Mouse (Mus musculus): ENCODE measurements around the gene Ctnnd2. TPM values are rescaled to one million over a fixed set of nuclear protein-coding genes. Genes with fewer than 3 reads are reported as not detected.

Gene Ctnnd2
- polyA plus RNA-seq, 1 experiment from 2014 or later: 81.5 TPM

GRCm38 (mm10) chr15:31006825-31007157 lies 834.4 kb downstream of the Ctnnd2 start:
- ATAC-seq (ENCODE audit: low read depth): peak; percentile 54
- WGBS: 83% methylated on average over 8 of the region's 8 CpGs

GRCm38 (mm10) chr15:31008594-31008993 lies 836.2 kb downstream of the Ctnnd2 start:
- no peak overlapping the region for H3K4me3 ChIP-seq (ENCODE audit: low read depth, low read length)
- no peak overlapping the region for H3K9ac ChIP-seq (replicated peaks; ENCODE audit: low read depth, low read length)
- H3K27me3 ChIP-seq (ENCODE audit: control insufficient read depth, insufficient read depth, low read length): no peaks in the 10 kb centered on the region
- ATAC-seq (ENCODE audit: low read depth): no peak
- H3K4me1 ChIP-seq (ENCODE audit: control insufficient read depth, insufficient read depth, low read length): no peaks in the 10 kb centered on the region
- H3K27ac ChIP-seq (ENCODE audit: low read depth, low read length): no peak overlapping the region
- WGBS: 74% methylated on average over 6 of the region's 6 CpGs
- H3K4me2 ChIP-seq (ENCODE audit: low read depth, low read length): no peak overlapping the region
- no peaks in the 10 kb centered on the region for H3K36me3 ChIP-seq (ENCODE audit: control insufficient read depth, insufficient read depth, low read length)
- H3K9me3 ChIP-seq (ENCODE audit: control insufficient read depth, low read length): no peaks in the 10 kb centered on the region

More at GRCm38 (mm10) chr15:31006825-31007157, 834.4 kb downstream of the Ctnnd2 start:
- Histone ChIP-seq H3K27ac (ENCODE audit: low read depth, low read length) (no peak overlapping the region), H3K9ac (replicated peaks; ENCODE audit: low read depth, low read length) (no peak overlapping the region), H3K27me3 (ENCODE audit: control insufficient read depth, insufficient read depth, low read length) (no peaks in the 10 kb centered on the region), H3K4me1 (ENCODE audit: control insufficient read depth, insufficient read depth, low read length) (no peaks in the 10 kb centered on the region), H3K36me3 (ENCODE audit: control insufficient read depth, insufficient read depth, low read length) (no peaks in the 10 kb centered on the region), H3K4me3 (ENCODE audit: low read depth, low read length) (no peak overlapping the region), H3K9me3 (ENCODE audit: control insufficient read depth, low read length) (no peaks in the 10 kb centered on the region), H3K4me2 (ENCODE audit: low read depth, low read length) (no peak overlapping the region)

DNA sequence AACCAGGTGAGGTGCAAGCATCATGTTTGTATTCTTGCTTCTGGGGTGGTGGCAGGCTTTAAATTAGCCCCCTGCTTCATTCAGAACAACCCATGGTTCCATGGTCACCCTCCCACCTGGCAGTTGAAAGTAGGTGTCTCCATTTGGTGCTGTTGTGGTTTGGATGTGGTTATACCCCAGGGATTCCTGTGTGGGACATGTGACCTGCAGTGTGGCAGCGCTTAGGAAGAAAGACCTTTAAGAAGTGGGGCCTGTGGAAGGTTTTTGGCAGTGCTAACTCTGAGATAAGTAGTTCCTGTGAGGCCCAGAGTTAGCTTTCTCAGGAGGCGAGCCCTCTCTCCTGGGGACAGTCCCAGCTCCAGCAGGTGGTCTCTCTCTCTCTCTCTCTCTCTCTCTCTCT lies 848.4 kb downstream of the Ctnnd2 start:
- WGBS: 81% methylated on average over 2 of the region's 2 CpGs
- Histone ChIP-seq H3K4me2 (ENCODE audit: low read depth, low read length) (no peak overlapping the region), H3K4me1 (ENCODE audit: control insufficient read depth, insufficient read depth, low read length) (no peaks in the 10 kb centered on the region), H3K9me3 (ENCODE audit: control insufficient read depth, low read length) (no peaks in the 10 kb centered on the region), H3K9ac (replicated peaks; ENCODE audit: low read depth, low read length) (no peak overlapping the region), H3K27ac (ENCODE audit: low read depth, low read length) (no peak overlapping the region), H3K4me3 (ENCODE audit: low read depth, low read length) (no peak overlapping the region), H3K27me3 (ENCODE audit: control insufficient read depth, insufficient read depth, low read length) (no peaks in the 10 kb centered on the region), H3K36me3 (ENCODE audit: control insufficient read depth, insufficient read depth, low read length) (no peaks in the 10 kb centered on the region)
- no peak for ATAC-seq (ENCODE audit: low read depth)

DNA sequence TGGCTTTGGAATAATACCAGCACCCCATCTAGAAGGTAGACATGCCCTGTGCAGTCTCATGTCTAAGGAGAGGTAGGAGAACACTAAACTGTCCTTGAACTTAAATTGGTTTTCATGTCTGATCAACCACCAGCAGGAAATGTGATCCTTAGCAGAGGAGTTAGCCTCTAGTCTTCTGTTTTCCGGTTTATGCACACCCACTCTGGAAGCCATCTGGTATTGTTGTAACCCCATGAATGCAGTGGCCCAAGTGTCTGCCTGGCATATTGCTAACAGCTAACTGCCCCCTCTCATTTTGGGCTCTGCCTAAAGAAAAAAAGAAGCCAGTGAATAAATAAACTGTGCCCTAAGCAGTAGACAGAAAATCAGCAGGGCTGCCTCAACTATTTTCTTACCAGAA lies 849.6 kb downstream of the Ctnnd2 start:
- no peak for ATAC-seq (ENCODE audit: low read depth)
- no peak overlapping the region for H3K27ac ChIP-seq (ENCODE audit: low read depth, low read length)
- WGBS: 71% methylated on average over 1 of the region's 1 CpGs
- no peaks in the 10 kb centered on the region for H3K36me3 ChIP-seq (ENCODE audit: control insufficient read depth, insufficient read depth, low read length)
- H3K4me2 ChIP-seq (ENCODE audit: low read depth, low read length): no peak overlapping the region
- H3K27me3 ChIP-seq (ENCODE audit: control insufficient read depth, insufficient read depth, low read length): no peaks in the 10 kb centered on the region
- no peak overlapping the region for H3K4me3 ChIP-seq (ENCODE audit: low read depth, low read length)
- H3K9ac ChIP-seq (replicated peaks; ENCODE audit: low read depth, low read length): no peak overlapping the region
- H3K4me1 ChIP-seq (ENCODE audit: control insufficient read depth, insufficient read depth, low read length): no peaks in the 10 kb centered on the region
- no peaks in the 10 kb centered on the region for H3K9me3 ChIP-seq (ENCODE audit: control insufficient read depth, low read length)

GRCm38 (mm10) chr15:31022497-31022896 lies 850.1 kb downstream of the Ctnnd2 start:
- no peak for ATAC-seq (ENCODE audit: low read depth)
- 97% methylated on average over 3 of the region's 3 CpGs for whole genome bisulfite sequencing
- H3K9ac ChIP-seq (replicated peaks; ENCODE audit: low read depth, low read length): no peak overlapping the region

GRCm38 (mm10) chr15:31023766-31024165 lies 851.4 kb downstream of the Ctnnd2 start:
- H3K4me1 ChIP-seq (ENCODE audit: control insufficient read depth, insufficient read depth, low read length): no peaks in the 10 kb centered on the region
- no peaks in the 10 kb centered on the region for H3K27me3 ChIP-seq (ENCODE audit: control insufficient read depth, insufficient read depth, low read length)
- no peak overlapping the region for H3K4me2 ChIP-seq (ENCODE audit: low read depth, low read length)
- H3K4me3 ChIP-seq (ENCODE audit: low read depth, low read length): no peak overlapping the region
- H3K27ac ChIP-seq (ENCODE audit: low read depth, low read length): no peak overlapping the region
- ATAC-seq (ENCODE audit: low read depth): no peak
- 85% methylated on average over 5 of the region's 5 CpGs for WGBS
- H3K36me3 ChIP-seq (ENCODE audit: control insufficient read depth, insufficient read depth, low read length): peaks cover 4% of the 10 kb centered on the region
- H3K9ac ChIP-seq (replicated peaks; ENCODE audit: low read depth, low read length): no peak overlapping the region
- no peaks in the 10 kb centered on the region for H3K9me3 ChIP-seq (ENCODE audit: control insufficient read depth, low read length)

More at GRCm38 (mm10) chr15:31022497-31022896, 850.1 kb downstream of the Ctnnd2 start:
- H3K9me3 ChIP-seq (ENCODE audit: control insufficient read depth, low read length): no peaks in the 10 kb centered on the region
- no peak overlapping the region for H3K4me2 ChIP-seq (ENCODE audit: low read depth, low read length)
- no peaks in the 10 kb centered on the region for H3K27me3 ChIP-seq (ENCODE audit: control insufficient read depth, insufficient read depth, low read length)
- no peak overlapping the region for H3K4me3 ChIP-seq (ENCODE audit: low read depth, low read length)
- no peaks in the 10 kb centered on the region for H3K4me1 ChIP-seq (ENCODE audit: control insufficient read depth, insufficient read depth, low read length)
- no peak overlapping the region for H3K27ac ChIP-seq (ENCODE audit: low read depth, low read length)
- no peaks in the 10 kb centered on the region for H3K36me3 ChIP-seq (ENCODE audit: control insufficient read depth, insufficient read depth, low read length)

DNA sequence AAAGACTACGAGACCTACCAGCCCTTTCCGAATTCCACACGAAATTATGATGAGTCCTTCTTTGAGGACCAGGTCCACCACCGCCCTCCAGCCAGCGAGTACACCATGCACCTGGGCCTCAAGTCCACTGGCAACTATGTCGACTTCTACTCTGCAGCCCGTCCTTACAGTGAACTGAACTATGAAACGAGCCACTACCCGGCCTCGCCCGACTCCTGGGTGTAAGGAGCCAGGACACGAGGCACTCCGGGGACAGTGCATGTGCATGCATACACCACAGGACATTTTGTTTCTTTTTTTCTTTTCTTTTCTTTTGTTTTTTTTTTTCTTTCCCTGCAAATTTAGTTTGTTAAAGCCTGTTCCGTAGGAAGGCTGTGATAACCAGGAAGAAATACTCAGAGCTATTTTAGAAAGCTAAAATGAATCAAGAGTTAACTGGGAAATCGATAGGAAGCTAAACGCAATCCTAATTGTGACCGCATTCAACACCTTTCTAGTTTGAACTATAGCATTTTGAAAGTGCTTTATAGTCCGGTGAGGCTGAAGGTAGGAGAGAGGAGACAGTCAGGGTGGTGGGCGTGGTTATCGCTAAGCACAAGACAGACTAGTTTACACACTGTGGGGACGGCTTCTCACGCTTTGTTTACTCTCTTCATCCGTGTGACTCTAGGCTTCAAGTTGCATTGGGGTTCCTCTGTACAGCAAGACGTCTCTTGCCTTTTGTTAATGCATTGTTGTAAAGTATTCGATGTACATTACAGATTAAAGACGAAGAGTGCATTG lies 855.2 kb downstream of the Ctnnd2 start:
- H3K9me3 ChIP-seq (ENCODE audit: control insufficient read depth, low read length): no peaks in the 10 kb centered on the region
- H3K36me3 ChIP-seq (ENCODE audit: control insufficient read depth, insufficient read depth, low read length): peaks cover 4% of the 10 kb centered on the region
- WGBS: 89% methylated on average over 26 of the region's 26 CpGs
- H3K9ac ChIP-seq (replicated peaks; ENCODE audit: low read depth, low read length): no peak overlapping the region
- no peak overlapping the region for H3K4me2 ChIP-seq (ENCODE audit: low read depth, low read length)
- no peak overlapping the region for H3K27ac ChIP-seq (ENCODE audit: low read depth, low read length)
- no peak for ATAC-seq (ENCODE audit: low read depth)
- no peaks in the 10 kb centered on the region for H3K4me1 ChIP-seq (ENCODE audit: control insufficient read depth, insufficient read depth, low read length)
- no peaks in the 10 kb centered on the region for H3K27me3 ChIP-seq (ENCODE audit: control insufficient read depth, insufficient read depth, low read length)
- no peak overlapping the region for H3K4me3 ChIP-seq (ENCODE audit: low read depth, low read length)

DNA sequence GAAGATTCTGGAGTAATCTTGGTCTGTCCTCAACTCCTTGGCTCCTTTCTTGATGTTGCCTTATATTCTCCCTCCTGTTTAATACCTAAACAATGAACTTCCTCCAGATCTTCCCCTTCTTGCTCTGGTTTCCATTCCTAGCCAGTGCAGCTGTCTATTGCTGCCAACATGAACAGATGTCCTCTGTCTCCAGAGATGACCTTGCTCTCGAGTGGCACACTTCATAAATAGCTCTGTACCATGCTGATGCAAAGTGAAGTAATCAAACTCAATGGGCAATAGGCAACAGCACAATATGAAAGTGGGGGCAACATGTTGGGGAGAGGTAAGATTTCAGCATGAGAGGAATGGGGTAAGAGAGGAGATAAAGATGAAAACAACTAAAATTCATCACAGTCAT lies 872.6 kb downstream of the Ctnnd2 start:
- no peak for ATAC-seq (ENCODE audit: low read depth)
- no peak overlapping the region for H3K4me3 ChIP-seq (ENCODE audit: low read depth, low read length)
- H3K4me1 ChIP-seq (ENCODE audit: control insufficient read depth, insufficient read depth, low read length): no peaks in the 10 kb centered on the region
- no peaks in the 10 kb centered on the region for H3K27me3 ChIP-seq (ENCODE audit: control insufficient read depth, insufficient read depth, low read length)
- no peaks in the 10 kb centered on the region for H3K9me3 ChIP-seq (ENCODE audit: control insufficient read depth, low read length)
- no peaks in the 10 kb centered on the region for H3K36me3 ChIP-seq (ENCODE audit: control insufficient read depth, insufficient read depth, low read length)
- no peak overlapping the region for H3K27ac ChIP-seq (ENCODE audit: low read depth, low read length)
- no peak overlapping the region for H3K4me2 ChIP-seq (ENCODE audit: low read depth, low read length)
- WGBS: 57% methylated on average over 1 of the region's 1 CpGs
- H3K9ac ChIP-seq (replicated peaks; ENCODE audit: low read depth, low read length): no peak overlapping the region

DNA sequence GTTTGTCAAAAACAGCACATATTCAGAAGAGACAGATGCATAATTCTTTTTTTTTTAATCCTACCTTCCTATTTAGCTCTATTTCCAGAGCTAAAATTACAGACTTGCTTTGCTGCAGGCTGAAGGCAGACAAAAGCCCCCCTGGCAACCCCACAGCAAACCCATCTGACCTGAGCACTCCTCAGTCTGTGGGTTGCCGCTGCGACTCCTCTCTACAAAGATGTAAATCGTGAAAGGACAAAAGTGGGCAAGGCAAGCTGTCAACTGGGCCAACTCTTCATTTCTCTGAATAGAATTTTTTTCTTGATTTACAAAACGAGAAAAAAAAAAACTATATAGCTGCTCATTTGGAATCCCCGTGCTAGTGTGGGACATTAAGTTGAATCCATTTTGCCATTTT lies 879.1 kb downstream of the Ctnnd2 start:
- H3K9me3 ChIP-seq (ENCODE audit: control insufficient read depth, low read length): no peaks in the 10 kb centered on the region
- ATAC-seq (ENCODE audit: low read depth): no peak
- no peaks in the 10 kb centered on the region for H3K4me1 ChIP-seq (ENCODE audit: control insufficient read depth, insufficient read depth, low read length)
- no peak overlapping the region for H3K9ac ChIP-seq (replicated peaks; ENCODE audit: low read depth, low read length)
- H3K27me3 ChIP-seq (ENCODE audit: control insufficient read depth, insufficient read depth, low read length): no peaks in the 10 kb centered on the region
- no peak overlapping the region for H3K4me3 ChIP-seq (ENCODE audit: low read depth, low read length)
- whole genome bisulfite sequencing: 51% methylated on average over 5 of the region's 5 CpGs
- no peaks in the 10 kb centered on the region for H3K36me3 ChIP-seq (ENCODE audit: control insufficient read depth, insufficient read depth, low read length)
- H3K4me2 ChIP-seq (ENCODE audit: low read depth, low read length): no peak overlapping the region
- no peak overlapping the region for H3K27ac ChIP-seq (ENCODE audit: low read depth, low read length)
